Mouse (Mus musculus) CH12.LX (cell line): ENCODE measurements around the gene Itpk1. TPM values are rescaled to one million over a fixed set of nuclear protein-coding genes. Genes with fewer than 3 reads are reported as not detected.

Experiments
- DNase-seq: peaks from one replicate; pipeline ENCODE4 v3.0.0-alpha.2; 2013; ENCODE audit errors: extremely low read depth
- H3K27ac ChIP-seq: 2 replicates; pipeline ENCODE4 v1.5.1; 2012; ENCODE audit warnings: low read depth, mild to moderate bottlenecking, control low read depth, moderate library complexity; ENCODE audit not compliant: insufficient read depth
- H3K27me3 ChIP-seq: replicated peaks from 2 replicates; pipeline ENCODE3; 2012; ENCODE audit warnings: inconsistent platforms
- H3K36me3 ChIP-seq, 2 experiments: replicated peaks in 1 of 2; 2 replicates each; pipeline versions ENCODE3 to v1.6.1; 2012; ENCODE audit warnings: inconsistent platforms in 1 of 2, low read length in 1 of 2, mild to moderate bottlenecking in 1 of 2, mixed read lengths in 1 of 2, moderate library complexity in 1 of 2; ENCODE audit not compliant: control insufficient read depth in 1 of 2, insufficient read depth in 1 of 2
- H3K4me1 ChIP-seq, 2 experiments: 2 replicates each; pipeline ENCODE4 v1.6.1; 2012; ENCODE audit warnings: inconsistent platforms in 1 of 2, moderate library complexity in 1 of 2; ENCODE audit not compliant: insufficient read depth in 2 of 2, control insufficient read depth in 1 of 2
- H3K4me2 ChIP-seq: 2 replicates; pipeline ENCODE4 v1.6.1; 2012; ENCODE audit warnings: low read depth, mild to moderate bottlenecking, control low read depth; ENCODE audit not compliant: poor library complexity, insufficient read depth, severe bottlenecking
- H3K4me3 ChIP-seq, 3 experiments: fragments of 150-350 bp in 1 of 3; sonication (generic) in 1 of 3; replicated peaks in 1 of 3; 2 replicates each; pipeline versions ENCODE3 to v1.5.1; 2011 to 2012; ENCODE audit warnings: low read depth in 2 of 3, low read length in 2 of 3, mild to moderate bottlenecking in 2 of 3, moderate library complexity in 2 of 3, control low read depth in 1 of 3, improper control_type of control experiment in 1 of 3, inconsistent platforms in 1 of 3, mixed read lengths in 1 of 3; ENCODE audit not compliant: poor library complexity in 1 of 3
- H3K79me2 ChIP-seq: replicated peaks from 2 replicates; pipeline ENCODE4 v1.6.1; 2012; ENCODE audit warnings: mild to moderate bottlenecking, moderate library complexity; ENCODE audit not compliant: control insufficient read depth, poor library complexity, insufficient read depth, severe bottlenecking; ENCODE audit errors: extremely low read depth
- H3K9ac ChIP-seq: 2 replicates; pipeline ENCODE4 v1.6.1; 2012; ENCODE audit warnings: low read depth, mild to moderate bottlenecking, control low read depth, moderate library complexity; ENCODE audit not compliant: insufficient read depth
- H3K9me3 ChIP-seq: replicated peaks from 2 replicates; pipeline ENCODE3; 2012; ENCODE audit warnings: low read length, inconsistent platforms, mixed read lengths
- BHLHE40 ChIP-seq: IDR thresholded peaks from 2 replicates; pipeline ENCODE4 v1.6.1; 2011; ENCODE audit warnings: mild to moderate bottlenecking, low read depth, low read length, improper control_type of control experiment
- CHD2 ChIP-seq: IDR thresholded peaks from 2 replicates; pipeline ENCODE4 v1.6.1; 2011; ENCODE audit warnings: low read length, improper control_type of control experiment
- E2F4 ChIP-seq: IDR thresholded peaks from 2 replicates; pipeline ENCODE4 v1.6.1; 2011; ENCODE audit warnings: low read depth, low read length, improper control_type of control experiment; ENCODE audit not compliant: insufficient replicate concordance
- EP300 ChIP-seq: IDR thresholded peaks from 2 replicates; pipeline ENCODE4 v1.6.1; 2011; ENCODE audit warnings: low read length, improper control_type of control experiment
- ETS1 ChIP-seq: conservative IDR thresholded peaks from 2 replicates; pipeline ENCODE4 v1.6.1; 2012; ENCODE audit warnings: low read depth, mild to moderate bottlenecking, inconsistent platforms, low read length, improper control_type of control experiment, moderate library complexity
- HCFC1 ChIP-seq: IDR thresholded peaks from 2 replicates; pipeline ENCODE4 v1.6.1; 2012; ENCODE audit warnings: low read depth, mild to moderate bottlenecking, inconsistent platforms, low read length, improper control_type of control experiment
- IRF4 ChIP-seq: IDR thresholded peaks from 2 replicates; pipeline ENCODE4 v1.6.1; 2014; ENCODE audit warnings: low read depth, mild to moderate bottlenecking, inconsistent platforms, low read length, improper control_type of control experiment
- JUN ChIP-seq: IDR thresholded peaks from 2 replicates; pipeline ENCODE4 v1.6.1; 2011; ENCODE audit warnings: low read depth, mild to moderate bottlenecking, low read length, improper control_type of control experiment, moderate library complexity; ENCODE audit not compliant: insufficient read depth
- MAFK ChIP-seq: IDR thresholded peaks from 2 replicates; pipeline ENCODE4 v1.6.1; 2011; ENCODE audit warnings: low read length, improper control_type of control experiment; ENCODE audit not compliant: insufficient replicate concordance
- MAX ChIP-seq: IDR thresholded peaks from 2 replicates; pipeline ENCODE4 v1.6.1; 2011; ENCODE audit warnings: low read length, improper control_type of control experiment
- MAZ ChIP-seq: IDR thresholded peaks from 2 replicates; pipeline ENCODE4 v1.6.1; 2012; ENCODE audit warnings: low read depth, mild to moderate bottlenecking, inconsistent platforms, low read length, improper control_type of control experiment, moderate library complexity
- MYC ChIP-seq: IDR thresholded peaks from 2 replicates; pipeline ENCODE4 v1.6.1; 2011; ENCODE audit warnings: low read depth, mild to moderate bottlenecking, improper control_type of control experiment, low read length
- NRF1 ChIP-seq: IDR thresholded peaks from 2 replicates; pipeline ENCODE4 v1.6.1; 2014; ENCODE audit warnings: low read depth, mild to moderate bottlenecking, inconsistent platforms, low read length, improper control_type of control experiment, moderate library complexity
- POLR2A ChIP-seq: IDR thresholded peaks from 2 replicates; pipeline ENCODE4 v1.6.1; 2011; ENCODE audit warnings: low read depth, mild to moderate bottlenecking, improper control_type of control experiment, low read length
- RAD21 ChIP-seq: IDR thresholded peaks from 2 replicates; pipeline ENCODE4 v1.6.1; 2011; ENCODE audit warnings: low read depth, mild to moderate bottlenecking, low read length, improper control_type of control experiment, moderate library complexity
- RCOR1 ChIP-seq: conservative IDR thresholded peaks from 2 replicates; pipeline ENCODE4 v1.6.1; 2012; ENCODE audit warnings: low read depth, mild to moderate bottlenecking, inconsistent platforms, low read length, improper control_type of control experiment
- SMC3 ChIP-seq: IDR thresholded peaks from 2 replicates; pipeline ENCODE4 v1.6.1; 2011; ENCODE audit warnings: low read depth, low read length, improper control_type of control experiment
- USF1 ChIP-seq: IDR thresholded peaks from 2 replicates; pipeline ENCODE4 v1.6.1; 2014; ENCODE audit warnings: low read depth, mild to moderate bottlenecking, inconsistent platforms, low read length, improper control_type of control experiment
- ZC3H11A ChIP-seq: IDR thresholded peaks from 2 replicates; pipeline ENCODE4 v1.6.1; 2012; ENCODE audit warnings: low read depth, mild to moderate bottlenecking, inconsistent platforms, low read length, improper control_type of control experiment
- ZKSCAN1 ChIP-seq: IDR thresholded peaks from 2 replicates; pipeline ENCODE4 v1.6.1; 2012; ENCODE audit warnings: low read depth, inconsistent platforms, low read length, improper control_type of control experiment, borderline replicate concordance
- dilution Hi-C: fragments of 300-500 bp; cut with MboI; formaldehyde crosslinking; loops from 2 replicates; pipeline ENCODE4 v1.14.3; 2020; ENCODE audit warnings: low sequenced_read_pairs; ENCODE audit not compliant: extremely low pct_unique_long_range_greater_than_20kb, extremely low pct_ligation_motif_present
- in situ Hi-C: fragments of 300-500 bp; cut with MboI; formaldehyde crosslinking; loops from 3 replicates; pipeline ENCODE4 v1.14.3; 2019; ENCODE audit warnings: low sequenced_read_pairs, low pct_ligation_motif_present, low pct_unique_long_range_greater_than_20kb, mixed read lengths
- polyA plus RNA-seq: library from polyadenylated mRNA; unstranded; fragments of >175 nt; gene quantifications from 2 replicates; pipeline ENCODE4 v1.2.1, GENCODE M21; 2012; ENCODE audit warnings: low read depth; ENCODE audit not compliant: insufficient read length
- total RNA-seq, 2 experiments: library from RNA; depleted of rRNA; stranded (reverse); fragments of 300-350 nt in 1 of 2; fragments of >200 nt in 1 of 2; gene quantifications; 2 replicates each; pipeline ENCODE4 v1.2.3; 2012 to 2014

Itpk1 gene
- total and polyA plus RNA-seq, 3 experiments, result 14.0 to 25.1 (median 19.2) TPM

DNA sequence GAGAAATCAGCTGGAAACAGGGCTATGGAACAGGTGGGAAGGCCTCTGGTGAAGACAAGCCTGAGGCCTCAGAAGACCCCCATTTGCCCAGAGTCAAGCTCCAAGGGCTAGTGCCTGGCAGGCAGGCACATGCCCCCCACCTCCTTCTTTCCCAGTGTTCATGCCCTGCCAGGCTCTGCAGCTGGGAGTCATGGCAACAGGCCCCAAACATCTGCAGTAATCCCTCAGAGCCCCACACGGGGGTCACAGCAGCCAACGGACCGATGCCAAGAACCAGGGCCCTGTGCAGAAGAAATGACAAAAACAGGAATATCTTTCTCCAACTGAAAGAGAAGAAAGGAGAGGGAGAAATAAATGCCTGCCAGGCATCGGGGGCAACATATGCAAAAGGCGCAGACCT lies 20.8 kb downstream of the Itpk1 start:
- H3K27ac ChIP-seq, result no peak overlapping the region
- H3K4me1 ChIP-seq, result peaks cover 8 to 70% of the 10 kb centered on the region in 2 experiments
- no peaks in the 10 kb centered on the region for H3K27me3 ChIP-seq
- peaks cover 2% of the 10 kb centered on the region for H3K9me3 ChIP-seq
- dilution Hi-C loops (no loop called here), in situ Hi-C loops (no loop called here)
- no peak for DNase-seq
- peaks cover 7% of the 10 kb centered on the region; the same call in 1 of the 2 replicates for H3K79me2 ChIP-seq
- no peak overlapping the region for H3K4me2 ChIP-seq
- TF ChIP-seq SMC3 (no peak), ETS1 (no peak), RAD21 (no peak), USF1 (no peak), MAZ (no peak), E2F4 (no peak), MAX (no peak), RCOR1 (no peak), ZC3H11A (no peak), IRF4 (no peak), MAFK (no peak), NRF1 (no peak), MYC (no peak)
- no peak overlapping the region for H3K4me3 ChIP-seq
- H3K9ac ChIP-seq, result no peak overlapping the region
- peaks cover 2 to 92% of the 10 kb centered on the region in 2 experiments for H3K36me3 ChIP-seq

DNA sequence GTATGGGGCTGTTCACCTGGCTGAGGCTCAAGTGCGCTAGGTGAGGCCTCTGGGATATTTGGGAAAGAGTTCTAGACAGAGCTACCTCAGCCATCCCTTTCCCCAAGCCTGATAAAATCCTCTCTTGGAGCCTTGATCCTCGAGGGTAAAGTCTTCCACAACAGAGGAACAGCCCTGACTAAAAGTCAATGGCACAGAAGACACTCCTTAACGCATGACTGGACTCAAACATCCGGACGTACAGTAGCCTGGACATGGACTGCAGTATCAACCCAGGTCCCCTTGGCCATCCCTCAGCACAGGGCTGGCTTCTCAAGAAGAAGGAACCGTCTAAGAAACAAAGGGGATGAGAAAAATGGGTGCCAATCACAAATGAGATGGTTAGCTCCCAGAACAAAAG lies 21.3 kb downstream of the Itpk1 start:
- Histone ChIP-seq H3K9me3 (peaks cover 2% of the 10 kb centered on the region), H3K36me3 (peaks cover 2 to 96% of the 10 kb centered on the region in 2 experiments), H3K4me1 (peaks cover 8 to 76% of the 10 kb centered on the region in 2 experiments), H3K27ac (no peak overlapping the region), H3K4me3 (no peak overlapping the region), H3K9ac (no peak overlapping the region), H3K4me2 (no peak overlapping the region), H3K79me2 (peaks cover 7% of the 10 kb centered on the region; the same call in 1 of the 2 replicates), H3K27me3 (no peaks in the 10 kb centered on the region)
- DNase-seq, result no peak
- dilution Hi-C loops, result no loop called here
- TF ChIP-seq POLR2A (no peak), JUN (no peak), RCOR1 (no peak), IRF4 (no peak), MAZ (no peak), CHD2 (no peak), EP300 (no peak), MAX (no peak), E2F4 (no peak), HCFC1 (no peak), ZKSCAN1 (no peak), BHLHE40 (no peak), ETS1 (no peak), RAD21 (no peak)
- in situ Hi-C loops, result no loop called here
